Mouse (Mus musculus): ENCODE measurements around the gene Vmn1r155. TPM values are rescaled to one million over a fixed set of nuclear protein-coding genes. Genes with fewer than 3 reads are reported as not detected.

The Vmn1r155 gene
- polyA plus RNA-seq (2017; shearing (Covaris generic)): 1.1 TPM

DNA sequence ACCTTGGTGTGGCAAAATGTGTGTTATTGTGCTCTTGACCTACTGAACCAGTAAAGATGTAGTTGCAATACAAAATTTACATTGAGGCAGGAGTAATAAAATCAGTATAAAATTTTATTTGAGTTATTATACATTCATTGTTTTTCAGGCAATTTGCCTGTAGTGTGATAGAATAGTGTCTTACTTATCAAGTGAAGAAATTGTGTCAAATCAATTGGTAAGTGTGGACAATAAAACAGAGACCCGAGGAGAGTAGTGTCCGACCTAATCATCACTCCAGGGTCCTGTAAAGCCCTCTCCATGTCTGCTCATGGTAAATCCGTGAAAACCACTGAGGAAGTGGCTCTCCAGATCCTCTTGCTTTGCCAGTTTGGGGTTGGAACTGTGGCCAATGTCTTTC, at the start of gene Vmn1r155:
Gene Vmn1r155, plus strand, starts transcription at position 301 of the 400 bp plus-strand sequence.

DNA sequence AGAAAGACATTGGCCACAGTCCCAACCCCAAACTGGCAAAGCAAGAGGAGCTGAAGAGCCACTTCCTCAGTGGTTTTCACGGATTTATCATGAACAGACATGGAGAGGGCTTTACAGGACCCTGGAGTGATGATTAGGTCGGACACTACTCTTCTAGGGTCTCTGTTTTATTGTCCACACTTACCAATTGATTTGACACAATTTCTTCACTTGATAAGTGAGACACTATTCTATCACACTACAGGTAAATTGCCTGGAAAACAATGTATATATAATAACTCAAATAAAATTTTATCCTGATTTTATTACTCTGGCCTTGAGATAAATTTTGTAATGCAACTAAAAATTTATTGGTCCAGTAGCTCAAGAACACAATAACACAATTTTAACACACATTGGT, 34.4 kb downstream of the Vmn1r155 start, which contains the start of gene Gm8693:
Gene Gm8693, minus strand, starts transcription at position 101 of the 400 bp plus-strand sequence.

Other genes starting within 250 kb of the Vmn1r155 start
- not detected for gene Vmn1r148, start 244.4 kb upstream of the Vmn1r155 start, polyA plus RNA-seq (2017; shearing (Covaris generic))
- not detected for gene Vmn1r149, start 219.8 kb upstream of the Vmn1r155 start, polyA plus RNA-seq (2017; shearing (Covaris generic))
- 1.2 TPM for gene Gm10665, start 193.9 kb upstream of the Vmn1r155 start, polyA plus RNA-seq (2017; shearing (Covaris generic))
- gene Vmn1r151, start 158.3 kb upstream of the Vmn1r155 start, polyA plus RNA-seq (2017; shearing (Covaris generic)): not detected
- gene Vmn1r152, start 135.1 kb upstream of the Vmn1r155 start, polyA plus RNA-seq (2017; shearing (Covaris generic)): 0.89 TPM
- not detected for gene Gm8677, start 123.1 kb upstream of the Vmn1r155 start, polyA plus RNA-seq (2017; shearing (Covaris generic))
- gene Gm4201, start 92.7 kb upstream of the Vmn1r155 start, polyA plus RNA-seq (2017; shearing (Covaris generic)): not detected
- gene Gm4565, start 69.9 kb upstream of the Vmn1r155 start, polyA plus RNA-seq (2017; shearing (Covaris generic)): 0.65 TPM
- not detected for gene Gm8693, start 34.3 kb downstream of the Vmn1r155 start, polyA plus RNA-seq (2017; shearing (Covaris generic))
- gene Gm4567, start 61.7 kb downstream of the Vmn1r155 start, polyA plus RNA-seq (2017; shearing (Covaris generic)): not detected
- not detected for gene Vmn1r157, start 103.7 kb downstream of the Vmn1r155 start, polyA plus RNA-seq (2017; shearing (Covaris generic))
- gene Vmn1r158, start 132.8 kb downstream of the Vmn1r155 start, polyA plus RNA-seq (2017; shearing (Covaris generic)): not detected
- not detected for gene Vmn1r159, start 185.6 kb downstream of the Vmn1r155 start, polyA plus RNA-seq (2017; shearing (Covaris generic))
- not detected for gene Vmn1r160, start 213.2 kb downstream of the Vmn1r155 start, polyA plus RNA-seq (2017; shearing (Covaris generic))

Data from effector memory CD4-positive, alpha-beta T cell, adult 7 months (primary cell).